Comparison of ENCODE assay signal across 9 mouse cellular contexts in the genomic region with DNA sequence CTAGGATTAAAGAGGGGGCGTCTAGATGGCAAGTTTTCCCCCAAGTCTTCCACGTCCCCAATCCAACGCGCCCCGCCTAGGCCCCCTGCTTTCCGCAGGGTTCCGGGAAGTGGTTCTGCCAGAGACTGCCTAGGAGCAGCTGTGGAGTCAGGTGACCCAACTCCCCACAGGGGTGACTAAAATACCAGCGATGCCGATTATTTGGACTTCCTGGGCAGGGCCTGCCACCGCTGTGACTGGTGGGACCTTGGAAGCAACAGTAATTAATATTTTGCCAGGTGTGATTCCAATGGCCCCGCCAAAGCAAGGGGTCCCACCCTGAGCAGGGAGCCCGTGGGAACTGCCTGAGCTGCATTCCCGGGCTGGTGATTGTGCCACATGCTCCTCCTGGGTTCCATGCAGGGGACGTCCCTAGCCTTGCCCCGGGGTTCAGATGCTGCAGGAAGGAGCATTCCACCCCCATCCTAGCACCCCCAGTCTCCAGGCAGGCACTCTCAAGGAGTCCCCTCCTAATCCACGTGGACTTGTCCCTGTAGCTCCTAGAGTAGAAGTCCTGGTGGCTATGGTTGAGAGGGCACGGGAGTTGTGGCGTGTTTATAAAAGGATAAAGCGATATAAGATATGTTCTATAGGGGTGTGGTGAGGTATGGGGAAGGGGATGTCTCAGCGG. TPM values are rescaled to one million over a fixed set of nuclear protein-coding genes. Genes with fewer than 3 reads are reported as not detected.
A peak's percentile ranks its signal among the peaks of the same experiment; 100 is the strongest.
DNase-seq lines count a peak whose midpoint lies in the region; ATAC-seq and TF ChIP-seq lines count a peak whose summit lies in the region.
"Had no signal": no experiment of that assay in that cellular context is flagged by ENCODE, and none has a peak within 500 bp of the region (broad histone marks: within the 10 kb centered on the region; RNA-seq: fewer than 3 reads in every experiment).

No protein-coding gene starts in this region.

- no peak overlapping the region for H3K4me3 ChIP-seq in hindbrain, embryonic 16.5 days (ENCODE audit: low read length)
- no peak overlapping the region for H3K4me3 ChIP-seq in liver, postnatal 0 days (ENCODE audit: low read depth, low read length)
- H3K4me3 ChIP-seq: erythroblast, embryonic 14.5 days had no signal

- DNase-seq in embryo, embryonic 10.5 days (ENCODE audit: low spot score), result peak; percentile 26
- no peak for DNase-seq in embryo, embryonic 10 days (ENCODE audit: low spot score)
- DNase-seq in embryo, embryonic 11 days, result peak; percentile 39
- no peak for DNase-seq in liver, postnatal 0 days
- DNase-seq in thymus, postnatal 36 days, result peak; percentile 60 to 75
- DNase-seq in cerebellum, postnatal 4 days (ENCODE audit: low spot score in 2 of 2), result no peak
- no peak for DNase-seq in urinary bladder, postnatal 10 days (ENCODE audit: low spot score)

- no peaks in the 10 kb centered on the region for H3K27me3 ChIP-seq in hindbrain, embryonic 16.5 days (replicated peaks; ENCODE audit: control insufficient read depth, insufficient read depth, low read length)
- H3K27me3 ChIP-seq in liver, postnatal 0 days (ENCODE audit: insufficient read depth, low read length), result no peaks in the 10 kb centered on the region

- H3K27ac ChIP-seq in hindbrain, embryonic 16.5 days (ENCODE audit: low read depth, low read length), result no peak overlapping the region
- no peak overlapping the region for H3K27ac ChIP-seq in liver, postnatal 0 days (ENCODE audit: low read depth)

- TF ChIP-seq CTCF in liver, postnatal 0 days (IDR thresholded peaks at IDR 0.05; ENCODE audit: low read depth), result no peak

- no peak for ATAC-seq in hindbrain, embryonic 16.5 days
- ATAC-seq in liver, postnatal 0 days, result no peak

- H3K4me2 ChIP-seq in hindbrain, embryonic 16.5 days (ENCODE audit: low read length), result peak overlapping the region; percentile 37
- peak overlapping the region; percentile 29; the same call in 1 of the 2 replicates for H3K4me2 ChIP-seq in liver, postnatal 0 days (ENCODE audit: low read depth, low read length)

- no peaks in the 10 kb centered on the region for H3K36me3 ChIP-seq in hindbrain, embryonic 16.5 days (ENCODE audit: control insufficient read depth, insufficient read depth, low read length)
- no peaks in the 10 kb centered on the region for H3K36me3 ChIP-seq in liver, postnatal 0 days (replicated peaks; ENCODE audit: insufficient read depth, low read length)

- no peak overlapping the region for H3K9ac ChIP-seq in hindbrain, embryonic 16.5 days (ENCODE audit: low read depth, low read length)
- H3K9ac ChIP-seq in liver, postnatal 0 days (replicated peaks), result 0 out of 2 replicates have a peak overlapping the region, but pooled peaks have one; percentile 16

- TF ChIP-seq EP300 in liver, postnatal 0 days (IDR thresholded peaks at IDR 0.05; ENCODE audit: low read depth), result no peak

- H3K4me1 ChIP-seq in hindbrain, embryonic 16.5 days (ENCODE audit: control insufficient read depth, insufficient read depth, low read depth, low read length), result peaks cover 3% of the 10 kb centered on the region; the same call in 1 of the 2 replicates
- H3K4me1 ChIP-seq in liver, postnatal 0 days (ENCODE audit: insufficient read depth), result peaks cover 27% of the 10 kb centered on the region

- WGBS in hindbrain, embryonic 16.5 days, result 31% methylated on average over 20 of the region's 20 CpGs
- 29% methylated on average over 20 of the region's 20 CpGs for WGBS in liver, postnatal 0 days (ENCODE audit: insufficient replicate concordance)

- H3K9me3 ChIP-seq in hindbrain, embryonic 16.5 days (ENCODE audit: control insufficient read depth, low read length), result no peaks in the 10 kb centered on the region
- H3K9me3 ChIP-seq in liver, postnatal 0 days (ENCODE audit: low read length), result no peaks in the 10 kb centered on the region

RNA-seq across cellular contexts. Expression of a gene that starts 28.5 kb away (rescaled TPM):
- polyA plus RNA-seq in hindbrain, embryonic 16.5 days (2015; fragmentation: Nextera tagmentation; extraction: Ambion mirVana), result 7.6 and 8.2 TPM in 2 replicates
- 2.7 and 3.4 TPM in 2 replicates for polyA plus RNA-seq in liver, postnatal 0 days (2015; fragmentation: Nextera tagmentation; extraction: Ambion mirVana)

RNA-seq across cellular contexts. Expression of a gene that starts 31.5 kb away (rescaled TPM):
- polyA plus RNA-seq in hindbrain, embryonic 16.5 days (2015; fragmentation: Nextera tagmentation; extraction: Ambion mirVana), result 206 and 244 TPM in 2 replicates
- polyA plus RNA-seq in liver, postnatal 0 days (2015; fragmentation: Nextera tagmentation; extraction: Ambion mirVana), result 86.8 and 101 TPM in 2 replicates

RNA-seq across cellular contexts. Expression of a gene that starts 42.8 kb away (rescaled TPM):
- 49.9 and 50.0 TPM in 2 replicates for polyA plus RNA-seq in hindbrain, embryonic 16.5 days (2015; fragmentation: Nextera tagmentation; extraction: Ambion mirVana)
- 19.4 and 19.7 TPM in 2 replicates for polyA plus RNA-seq in liver, postnatal 0 days (2015; fragmentation: Nextera tagmentation; extraction: Ambion mirVana)

Comparison
In these comparisons a context has a peak if more than half of its experiments do, and no peak if none do; other contexts are left out.
1. DNase-seq: peak in embryo, embryonic 10.5 days (single experiment), embryo, embryonic 11 days (single experiment) and thymus, postnatal 36 days (2 of 2); none in embryo, embryonic 10 days (single experiment), liver, postnatal 0 days (single experiment), cerebellum, postnatal 4 days (0 of 2) and urinary bladder, postnatal 10 days (single experiment).